8 mouse cellular contexts compared by ENCODE assay signal in genomic region chr3:108401692-108402527, GRCm38 (mm10). TPM values are rescaled to one million over a fixed set of nuclear protein-coding genes. Genes with fewer than 3 reads are reported as not detected.
DNase-seq lines count a peak whose midpoint lies in the region; ATAC-seq and TF ChIP-seq lines count a peak whose summit lies in the region.

No protein-coding gene starts in this region.

- H3K27ac ChIP-seq in embryonic facial prominence, embryonic 13.5 days, result peak overlapping the region; percentile 8; the same call in 1 of the 2 replicates
- H3K27ac ChIP-seq in heart, adult 2 months, result no peak overlapping the region
- H3K27ac ChIP-seq in kidney, adult 2 months (ENCODE audit: insufficient read depth, low read depth, low read length), result peak overlapping the region; percentile 17; the same call in 1 of the 2 replicates
- 0 out of 2 replicates have a peak overlapping the region, but pooled peaks have one; percentile 13 for H3K27ac ChIP-seq in limb, embryonic 14.5 days (replicated peaks; ENCODE audit: low read depth, low read length)
- H3K27ac ChIP-seq in midbrain, postnatal 0 days (ENCODE audit: low read depth, low read length), result peak overlapping the region; percentile 0; the same call in 1 of the 2 replicates

- H3K4me3 ChIP-seq in embryonic facial prominence, embryonic 13.5 days, result peak overlapping the region; percentile 18
- no peak overlapping the region for H3K4me3 ChIP-seq in heart, adult 2 months
- no peak overlapping the region for H3K4me3 ChIP-seq in kidney, adult 2 months (ENCODE audit: insufficient read depth, low read depth, low read length)
- no peak overlapping the region for H3K4me3 ChIP-seq in limb, embryonic 14.5 days (replicated peaks; ENCODE audit: low read length)
- H3K4me3 ChIP-seq in midbrain, postnatal 0 days (ENCODE audit: low read depth, low read length), result no peak overlapping the region

- TF ChIP-seq EP300 in heart, adult 2 months (IDR thresholded peaks at IDR 0.05; ENCODE audit: insufficient read depth, low read depth, low read length), result peak; percentile 79; the same call in 1 of the 2 replicates

- TF ChIP-seq CTCF in heart, adult 2 months (IDR thresholded peaks at IDR 0.05), result peak; percentile 91
- TF ChIP-seq CTCF in kidney, adult 2 months (conservative IDR thresholded peaks at IDR 0.05; ENCODE audit: insufficient read depth, insufficient read length, low read depth, low read length), result peak; percentile 82
- TF ChIP-seq CTCF in midbrain, postnatal 0 days (IDR thresholded peaks at IDR 0.05), result peak; percentile 95

- H3K27me3 ChIP-seq in embryonic facial prominence, embryonic 13.5 days, result no peaks in the 10 kb centered on the region
- no peaks in the 10 kb centered on the region for H3K27me3 ChIP-seq in heart, adult 2 months (ENCODE audit: control insufficient read depth, insufficient read depth, low read length)
- H3K27me3 ChIP-seq in kidney, adult 2 months (replicated peaks; ENCODE audit: control insufficient read depth, insufficient read depth, low read length), result no peaks in the 10 kb centered on the region
- H3K27me3 ChIP-seq in limb, embryonic 14.5 days (ENCODE audit: control insufficient read depth, insufficient read depth, low read length), result no peaks in the 10 kb centered on the region
- no peaks in the 10 kb centered on the region for H3K27me3 ChIP-seq in midbrain, postnatal 0 days (ENCODE audit: insufficient read depth, low read length)

- TF ChIP-seq POLR2A in heart, adult 2 months (IDR thresholded peaks at IDR 0.05; ENCODE audit: insufficient read depth, low read depth, low read length), result no peak
- no peak for TF ChIP-seq POLR2A in kidney, adult 2 months (IDR thresholded peaks at IDR 0.05; ENCODE audit: low read depth, low read length)
- TF ChIP-seq POLR2A in limb, embryonic 14.5 days (IDR thresholded peaks at IDR 0.05; ENCODE audit: borderline replicate concordance, extremely low read depth, insufficient read depth, insufficient read length), result no peak

- intact Hi-C loops in heart, adult 2 months (cut with DNase I), result loop anchor here (2.0 to 5.0 kb wide), 2 partner anchors 161 to 370 kb away; partner anchors contain the start of gene Tmem167b

- no peaks in the 10 kb centered on the region for H3K79me2 ChIP-seq in heart, adult 2 months (replicated peaks; ENCODE audit: control insufficient read depth, insufficient read depth, low read length)

- H3K4me2 ChIP-seq in embryonic facial prominence, embryonic 13.5 days, result peak overlapping the region; percentile 50
- peak overlapping the region; percentile 37 for H3K4me2 ChIP-seq in limb, embryonic 14.5 days (replicated peaks; ENCODE audit: low read depth, low read length, severe bottlenecking)
- H3K4me2 ChIP-seq in midbrain, postnatal 0 days (ENCODE audit: low read depth, low read length, poor library complexity, severe bottlenecking), result no peak overlapping the region

- H3K9ac ChIP-seq in embryonic facial prominence, embryonic 13.5 days, result peak overlapping the region; percentile 54
- no peak overlapping the region for H3K9ac ChIP-seq in heart, adult 2 months (ENCODE audit: low read depth, low read length)
- H3K9ac ChIP-seq in limb, embryonic 14.5 days (ENCODE audit: low read depth, low read length, severe bottlenecking), result no peak overlapping the region
- no peak overlapping the region for H3K9ac ChIP-seq in midbrain, postnatal 0 days (replicated peaks; ENCODE audit: low read length, poor library complexity, severe bottlenecking)

- H3K4me1 ChIP-seq in embryonic facial prominence, embryonic 13.5 days, result peaks cover 13% of the 10 kb centered on the region
- H3K4me1 ChIP-seq in heart, adult 2 months (ENCODE audit: control insufficient read depth, insufficient read depth, low read length), result no peaks in the 10 kb centered on the region
- peaks cover 6% of the 10 kb centered on the region for H3K4me1 ChIP-seq in kidney, adult 2 months (ENCODE audit: control insufficient read depth, insufficient read depth, low read length)
- peaks cover 3% of the 10 kb centered on the region; the same call in 1 of the 2 replicates for H3K4me1 ChIP-seq in limb, embryonic 14.5 days (ENCODE audit: control insufficient read depth, insufficient read depth, low read length)
- peaks cover 5% of the 10 kb centered on the region; the same call in 1 of the 2 replicates for H3K4me1 ChIP-seq in midbrain, postnatal 0 days (ENCODE audit: insufficient read depth, low read length)

- peak; percentile 84 for ATAC-seq in embryonic facial prominence, embryonic 13.5 days (ENCODE audit: insufficient number of reproducible peaks, insufficient read depth, low FRiP score, low TSS enrichment, low read depth)
- peak; percentile 84 for ATAC-seq in limb, embryonic 14.5 days (ENCODE audit: low FRiP score, low read depth)
- ATAC-seq in midbrain, postnatal 0 days (ENCODE audit: low FRiP score), result peak; percentile 87

- WGBS in embryonic facial prominence, embryonic 13.5 days, result 37% methylated on average over 22 of the region's 22 CpGs
- 37% methylated on average over 22 of the region's 22 CpGs for WGBS in heart, adult 2 months
- 28% methylated on average over 22 of the region's 22 CpGs for WGBS in kidney, adult 2 months
- WGBS in limb, embryonic 14.5 days, result 35% methylated on average over 22 of the region's 22 CpGs
- WGBS in midbrain, postnatal 0 days, result 38% methylated on average over 22 of the region's 22 CpGs

- DNase-seq in 3134 (ENCODE audit: extremely low read depth, insufficient read length, low spot score), result peak; percentile 93
- peak; percentile 87 for DNase-seq in adrenal gland, postnatal 25 days
- DNase-seq in heart, adult 2 months, result peak; percentile 83 to 88
- peak; percentile 97 for DNase-seq in kidney, adult 2 months
- DNase-seq in limb, embryonic 14.5 days (ENCODE audit: low spot score), result peak; percentile 86
- DNase-seq in midbrain, postnatal 0 days (ENCODE audit: low spot score), result peak; percentile 95
- peak; percentile 76 to 92 for DNase-seq in spleen, postnatal 10 days (ENCODE audit: low spot score in 2 of 2)

- H3K9me3 ChIP-seq in embryonic facial prominence, embryonic 13.5 days, result no peaks in the 10 kb centered on the region
- no peaks in the 10 kb centered on the region for H3K9me3 ChIP-seq in limb, embryonic 14.5 days (ENCODE audit: control insufficient read depth, low read length)
- no peaks in the 10 kb centered on the region for H3K9me3 ChIP-seq in midbrain, postnatal 0 days (ENCODE audit: low read length)

- H3K36me3 ChIP-seq in embryonic facial prominence, embryonic 13.5 days, result peaks cover 30% of the 10 kb centered on the region
- H3K36me3 ChIP-seq in heart, adult 2 months (ENCODE audit: control insufficient read depth, insufficient read depth, low read length), result no peaks in the 10 kb centered on the region
- H3K36me3 ChIP-seq in kidney, adult 2 months (ENCODE audit: control insufficient read depth, insufficient read depth, low read length), result no peaks in the 10 kb centered on the region
- H3K36me3 ChIP-seq in limb, embryonic 14.5 days (ENCODE audit: control insufficient read depth, insufficient read depth, low read length), result peaks cover 42% of the 10 kb centered on the region
- peaks cover 74% of the 10 kb centered on the region for H3K36me3 ChIP-seq in midbrain, postnatal 0 days (ENCODE audit: insufficient read depth, low read length)

RNA-seq across cellular contexts. Expression of gene Celsr2, which starts 13.4 kb away (rescaled TPM):
- total RNA-seq in adrenal gland, postnatal 25 days (2021), result 6.4 and 7.5 TPM in 2 replicates
- 9.8 and 11.5 TPM in 2 replicates for polyA plus RNA-seq in embryonic facial prominence, embryonic 13.5 days (2015; fragmentation: Nextera tagmentation; extraction: Ambion mirVana)
- total RNA-seq in heart, adult 2 months (2021), result 1 to 10 TPM; 6.4 to 7.2 TPM
- polyA plus RNA-seq in heart, adult 2 months (2012; rRNA removed), result 5.2 and 5.4 TPM in 2 replicates
- 60.5 and 67.4 TPM in 2 replicates for polyA plus RNA-seq in kidney, adult 2 months (2012; rRNA removed)
- polyA plus RNA-seq in limb, embryonic 14.5 days (2012; rRNA removed), result 18.9 and 23.3 TPM in 2 replicates
- 10.5 and 15.5 TPM in 2 replicates for polyA plus RNA-seq in limb, embryonic 14.5 days (2014; fragmentation: Nextera tagmentation; extraction: Ambion mirVana)
- 68.5 and 83.4 TPM in 2 replicates for total RNA-seq in midbrain, postnatal 0 days (2014; rRNA removed)
- 19.0 and 24.4 TPM in 2 replicates for polyA plus RNA-seq in midbrain, postnatal 0 days (2015; fragmentation: Nextera tagmentation; extraction: Ambion mirVana)

RNA-seq across cellular contexts. Expression of gene Psrc1, which starts 18.3 kb away (rescaled TPM):
- 2.5 and 3.7 TPM in 2 replicates for total RNA-seq in adrenal gland, postnatal 25 days (2021)
- 61.4 and 73.1 TPM in 2 replicates for polyA plus RNA-seq in embryonic facial prominence, embryonic 13.5 days (2015; fragmentation: Nextera tagmentation; extraction: Ambion mirVana)
- total RNA-seq in heart, adult 2 months (2021), result under 1 TPM; 0.16 to 0.34 TPM
- 0.59 and 0.64 TPM in 2 replicates for polyA plus RNA-seq in heart, adult 2 months (2012; rRNA removed)
- 1.6 and 1.7 TPM in 2 replicates for polyA plus RNA-seq in kidney, adult 2 months (2012; rRNA removed)
- polyA plus RNA-seq in limb, embryonic 14.5 days (2012; rRNA removed), result 86.7 and 91.5 TPM in 2 replicates
- polyA plus RNA-seq in limb, embryonic 14.5 days (2014; fragmentation: Nextera tagmentation; extraction: Ambion mirVana), result 38.0 and 39.1 TPM in 2 replicates
- total RNA-seq in midbrain, postnatal 0 days (2014; rRNA removed), result 4.8 and 5.6 TPM in 2 replicates
- 1.8 and 3.2 TPM in 2 replicates for polyA plus RNA-seq in midbrain, postnatal 0 days (2015; fragmentation: Nextera tagmentation; extraction: Ambion mirVana)

RNA-seq across cellular contexts. Expression of gene Mybphl, which starts 37.2 kb away (rescaled TPM):
- not detected in 2 replicates for total RNA-seq in adrenal gland, postnatal 25 days (2021)
- polyA plus RNA-seq in embryonic facial prominence, embryonic 13.5 days (2015; fragmentation: Nextera tagmentation; extraction: Ambion mirVana), result not detected in 2 replicates
- 10 to 100 TPM; 35.8 to 51.2 TPM for total RNA-seq in heart, adult 2 months (2021)
- polyA plus RNA-seq in heart, adult 2 months (2012; rRNA removed), result 268 and 304 TPM in 2 replicates
- polyA plus RNA-seq in kidney, adult 2 months (2012; rRNA removed), result 0.06 TPM in 1 of 2 replicates, not detected in the other
- not detected in 2 replicates for polyA plus RNA-seq in limb, embryonic 14.5 days (2012; rRNA removed)
- polyA plus RNA-seq in limb, embryonic 14.5 days (2014; fragmentation: Nextera tagmentation; extraction: Ambion mirVana), result not detected in 2 replicates
- not detected in 2 replicates for total RNA-seq in midbrain, postnatal 0 days (2014; rRNA removed)
- polyA plus RNA-seq in midbrain, postnatal 0 days (2015; fragmentation: Nextera tagmentation; extraction: Ambion mirVana), result 0.13 TPM in 1 of 2 replicates, not detected in the other

RNA-seq across cellular contexts. Expression of gene Sars, which starts 43.1 kb away (rescaled TPM):
- 170 and 185 TPM in 2 replicates for total RNA-seq in adrenal gland, postnatal 25 days (2021)
- polyA plus RNA-seq in embryonic facial prominence, embryonic 13.5 days (2015; fragmentation: Nextera tagmentation; extraction: Ambion mirVana), result 116 and 128 TPM in 2 replicates
- 10 to 100 TPM; 69.4 to 83.4 TPM for total RNA-seq in heart, adult 2 months (2021)
- polyA plus RNA-seq in heart, adult 2 months (2012; rRNA removed), result 24.1 and 34.4 TPM in 2 replicates
- polyA plus RNA-seq in kidney, adult 2 months (2012; rRNA removed), result 49.2 and 58.8 TPM in 2 replicates
- polyA plus RNA-seq in limb, embryonic 14.5 days (2012; rRNA removed), result 52.4 and 80.2 TPM in 2 replicates
- 108 and 118 TPM in 2 replicates for polyA plus RNA-seq in limb, embryonic 14.5 days (2014; fragmentation: Nextera tagmentation; extraction: Ambion mirVana)
- total RNA-seq in midbrain, postnatal 0 days (2014; rRNA removed), result 160 and 163 TPM in 2 replicates
- polyA plus RNA-seq in midbrain, postnatal 0 days (2015; fragmentation: Nextera tagmentation; extraction: Ambion mirVana), result 223 and 225 TPM in 2 replicates

Comparison
In these comparisons a context has a peak if more than half of its experiments do, and no peak if none do; other contexts are left out.
1. RNA of gene Mybphl, which starts 37.2 kb away (polyA plus RNA-seq): 268 to 304 TPM in heart, adult 2 months; not detected in embryonic facial prominence, embryonic 13.5 days, 0.06 TPM in kidney, adult 2 months, not detected in limb, embryonic 14.5 days and 0.13 TPM in midbrain, postnatal 0 days; every median in the first group is over 100 times any median in the second.
2. Peak in every context shown above with its lines, with median percentiles within 50 percentile points of each other: DNase-seq, ATAC-seq and CTCF ChIP-seq.